Mouse (Mus musculus) lung, adult 18-20 months (tissue): ENCODE measurements around the gene Clec1a.
A peak's percentile ranks its signal among the peaks of the same experiment; 100 is the strongest.
"Not testable (repeated sequence)": the region's sequence is repeated elsewhere in the genome, so short reads cannot be mapped to it uniquely, and the experiment has no call there.

Source experiments
- DNase-seq, 2 experiments: peaks; one replicate each; pipeline ENCODE4 v3.0.0; 2022; ENCODE audit warnings: mixed read lengths in 2 of 2

Clec1a gene

DNA sequence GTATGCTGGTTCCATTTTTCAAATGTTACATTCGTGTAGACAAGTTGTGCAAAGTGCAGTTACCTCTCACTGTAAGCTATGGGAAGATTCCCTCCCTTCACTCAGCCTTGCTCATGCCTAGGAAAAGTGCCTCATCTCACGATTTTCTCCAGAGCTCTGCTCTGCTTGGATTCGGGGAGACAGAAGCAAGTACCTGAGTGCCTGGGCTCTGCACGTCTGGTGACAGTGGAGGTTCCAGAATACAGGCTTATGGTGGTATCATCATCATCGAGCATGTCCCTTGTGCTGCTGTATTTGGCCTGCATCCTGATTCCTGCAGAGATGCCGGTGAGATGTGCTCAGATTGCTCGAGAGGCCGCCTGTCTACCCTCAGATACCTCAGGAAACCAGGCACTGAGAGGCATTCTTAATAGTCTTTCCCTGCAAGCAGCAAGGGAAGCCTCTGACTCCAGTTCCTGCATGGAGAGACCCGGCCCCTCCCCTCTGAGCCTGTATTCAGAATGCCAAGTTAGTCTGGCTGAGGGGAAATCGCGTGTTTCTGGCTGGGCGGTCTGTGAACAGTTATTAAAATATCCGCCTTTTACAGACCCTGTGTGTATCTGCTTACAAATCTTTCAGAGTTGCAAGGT, at the start of gene Clec1a:
Gene Clec1a (minus strand): TSS at position 590 of the 629 bp plus-strand sequence.
- peak; percentile 62 to 67 for DNase-seq

GRCm38 (mm10) chr6:129499516-129499915, 47.7 kb upstream of the Clec1a start:
- not testable (repeated sequence) for DNase-seq

- DNase-seq: no peak
Observed at GRCm38 (mm10) chr6:129497345-129498218, 45.8 kb upstream of the Clec1a start.

DNA sequence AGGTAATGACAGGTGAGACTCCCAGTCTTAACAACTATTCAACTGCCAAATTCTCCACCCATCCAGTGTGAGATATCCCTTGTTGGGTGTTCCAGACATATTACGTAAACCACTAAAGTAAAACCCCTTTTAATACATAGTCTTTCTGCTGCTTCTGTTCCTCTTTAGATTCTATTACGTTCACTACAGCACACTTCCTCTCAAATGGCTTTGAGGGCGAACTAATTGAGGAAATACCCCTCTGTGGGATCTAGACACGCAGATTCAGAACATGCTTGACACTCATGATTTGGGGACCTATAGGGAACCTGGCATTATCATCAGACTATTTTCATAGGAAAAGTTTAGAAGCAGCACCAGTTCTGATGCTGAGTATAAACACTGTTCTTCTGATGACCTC, 43.1 kb upstream of the Clec1a start:
- no peak for DNase-seq

DNA sequence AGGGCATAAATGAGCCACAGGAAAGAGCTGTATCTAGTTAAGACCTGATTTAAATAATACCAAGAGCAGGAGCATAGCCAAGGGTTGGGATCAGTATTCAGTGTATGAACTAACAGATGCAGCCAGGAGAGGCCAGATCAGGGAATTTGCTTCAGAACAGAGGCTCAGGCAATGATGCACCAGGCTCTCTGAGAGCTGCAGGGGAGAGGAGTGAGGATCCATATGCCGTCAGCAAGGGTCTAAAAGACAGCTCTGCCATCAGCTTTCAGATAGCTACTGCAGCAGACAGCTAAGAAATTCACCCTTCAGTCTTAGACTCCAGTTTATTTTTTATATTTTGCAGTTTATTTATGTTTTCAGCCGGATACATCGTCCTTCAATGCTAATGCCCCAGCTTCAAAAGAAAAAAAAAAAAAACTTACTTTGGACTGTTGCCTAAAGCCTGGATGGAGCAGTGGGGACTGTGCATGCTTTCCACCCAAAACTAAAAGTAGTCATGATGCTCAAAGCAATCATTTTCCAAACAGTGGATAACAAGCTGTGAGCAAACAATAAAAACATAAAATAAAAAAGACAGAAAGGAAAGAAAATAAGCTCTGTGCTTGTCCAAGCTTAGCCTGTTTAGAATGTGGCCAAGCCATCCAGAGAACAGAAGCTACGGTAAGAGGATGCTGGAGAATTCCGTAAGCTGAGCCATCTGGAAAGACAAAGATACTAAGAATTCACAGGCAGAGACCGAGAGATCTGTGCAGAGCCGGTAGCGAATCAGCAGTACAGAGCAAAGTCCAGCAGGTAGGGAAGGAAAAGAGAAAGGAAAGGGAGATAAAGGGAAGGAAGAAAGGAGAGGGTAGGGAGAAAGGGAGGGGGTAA, 28.5 kb upstream of the Clec1a start:
- no peak for DNase-seq

DNA sequence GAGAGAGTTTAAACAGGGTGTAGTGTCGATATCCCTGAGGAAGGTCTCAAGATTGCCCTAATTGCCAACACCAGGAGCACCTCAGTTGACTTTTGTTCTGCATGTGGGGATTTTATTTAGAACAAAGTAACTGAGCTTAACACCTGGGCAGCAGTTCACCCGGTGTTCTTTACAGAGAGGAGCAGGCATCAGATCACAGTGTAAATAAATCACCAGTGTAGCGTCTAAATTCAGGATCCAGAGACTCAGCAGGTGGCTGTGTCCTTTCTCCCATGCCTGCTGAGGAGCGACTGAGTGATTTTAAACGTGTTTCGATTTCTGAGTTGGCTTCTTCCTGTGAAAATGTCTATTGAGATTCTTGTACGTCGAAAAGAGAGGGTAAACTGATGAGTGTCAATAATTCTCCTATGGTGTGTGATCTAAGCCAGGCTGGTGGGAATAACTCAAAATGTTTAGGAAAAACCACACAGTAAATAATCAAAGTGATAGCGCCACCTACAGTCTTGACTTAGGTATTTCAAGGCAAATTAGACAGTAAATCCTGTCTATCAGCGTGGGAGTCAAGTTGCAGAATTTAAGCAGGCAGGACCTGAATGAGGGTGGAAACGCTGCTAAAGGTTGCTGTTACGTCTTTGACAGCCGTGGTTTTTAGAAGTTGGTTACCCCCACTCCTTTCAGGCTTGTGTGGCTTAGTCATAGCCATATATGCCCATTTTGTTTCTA, 24.8 kb upstream of the Clec1a start:
- peak in 1 of 2 experiments; percentile 24 for DNase-seq

GRCm38 (mm10) chr6:129472627-129473026, 20.8 kb upstream of the Clec1a start:
- no peak for DNase-seq

- no peak for DNase-seq
Observed at GRCm38 (mm10) chr6:129471386-129471785, 19.6 kb upstream of the Clec1a start.

- DNase-seq: peak in 1 of 2 experiments; percentile 57
Observed at GRCm38 (mm10) chr6:129449743-129450142, 2.1 kb downstream of the Clec1a start.

DNA sequence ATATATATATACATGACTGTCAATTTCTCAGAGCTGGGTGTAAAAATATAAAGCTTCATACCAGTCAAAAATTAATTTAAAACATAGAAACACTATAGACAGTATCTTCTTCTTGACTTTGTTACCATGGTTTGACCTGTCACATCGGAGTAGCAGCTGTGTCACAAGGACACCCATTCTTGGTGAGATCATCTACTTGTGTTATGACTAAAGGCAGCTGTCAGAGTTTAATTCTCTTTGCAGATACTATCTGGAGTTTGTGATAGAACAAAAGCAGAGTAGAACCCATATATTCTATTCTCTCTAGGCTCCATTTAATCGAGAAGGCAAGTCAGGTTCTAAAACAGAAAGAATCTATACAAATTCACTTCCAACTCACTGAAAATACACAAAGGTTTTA, 13.8 kb downstream of the Clec1a start:
- DNase-seq: no peak

DNA sequence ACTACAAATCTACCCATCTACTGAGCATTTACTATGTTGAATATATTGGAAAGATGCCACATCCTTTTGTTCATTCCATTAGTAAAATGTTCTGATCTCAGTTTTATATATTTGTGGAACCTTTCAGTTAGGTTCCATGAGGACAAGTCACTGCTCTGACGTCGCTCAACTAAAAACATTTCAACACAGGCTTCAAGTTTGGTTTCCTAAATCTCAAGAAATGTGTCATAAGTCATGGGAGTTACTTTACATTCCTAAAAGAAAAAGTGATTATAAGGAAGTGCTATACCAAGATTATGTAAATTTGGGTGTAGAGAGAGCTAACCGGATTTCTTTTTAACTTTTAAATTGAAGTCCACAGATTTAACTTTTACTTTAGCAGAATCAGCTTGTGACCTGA, 15.8 kb downstream of the Clec1a start:
- DNase-seq: no peak

- DNase-seq: peak in 1 of 2 experiments; percentile 38
Observed at GRCm38 (mm10) chr6:129434239-129434638, 17.6 kb downstream of the Clec1a start.

DNA sequence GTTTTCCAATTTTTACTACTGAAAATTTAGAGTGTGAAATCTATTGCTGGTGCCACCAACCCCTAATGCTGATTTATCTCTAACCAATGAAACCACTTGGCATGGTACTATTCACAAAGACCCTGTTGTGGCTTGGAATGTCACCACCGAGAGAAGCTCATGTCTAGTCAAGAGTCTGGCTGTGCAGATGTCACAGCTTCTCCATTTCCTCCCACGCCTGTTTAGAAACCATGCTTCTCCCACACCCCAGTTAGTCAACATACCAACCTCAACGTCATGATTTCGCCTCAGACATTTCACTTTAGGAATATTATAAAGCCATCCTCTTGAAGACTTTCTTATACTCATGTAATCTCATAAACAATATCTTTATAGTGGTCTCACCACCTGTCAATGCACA, 24.5 kb downstream of the Clec1a start:
- peak; percentile 15 to 34 for DNase-seq

DNA sequence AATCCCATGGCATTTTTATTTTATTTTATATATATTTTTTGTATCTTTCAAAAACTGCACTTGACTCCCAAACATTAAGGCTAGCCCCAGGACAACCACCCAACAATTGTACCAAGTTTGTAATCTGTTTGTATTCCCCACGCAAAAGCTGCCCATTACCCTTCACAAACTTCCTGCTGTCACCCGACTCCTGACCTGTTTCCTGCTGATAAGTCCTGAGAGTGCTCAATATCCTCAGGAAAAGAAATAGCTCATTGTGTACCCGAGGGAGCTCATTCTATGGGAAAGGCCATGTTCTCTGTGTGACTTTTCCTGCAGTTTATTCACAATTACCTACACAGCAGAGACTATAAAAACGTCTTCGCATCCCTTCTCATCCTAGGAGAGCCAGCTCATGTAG, 26.0 kb downstream of the Clec1a start:
- DNase-seq: peak; percentile 77 to 82

DNA sequence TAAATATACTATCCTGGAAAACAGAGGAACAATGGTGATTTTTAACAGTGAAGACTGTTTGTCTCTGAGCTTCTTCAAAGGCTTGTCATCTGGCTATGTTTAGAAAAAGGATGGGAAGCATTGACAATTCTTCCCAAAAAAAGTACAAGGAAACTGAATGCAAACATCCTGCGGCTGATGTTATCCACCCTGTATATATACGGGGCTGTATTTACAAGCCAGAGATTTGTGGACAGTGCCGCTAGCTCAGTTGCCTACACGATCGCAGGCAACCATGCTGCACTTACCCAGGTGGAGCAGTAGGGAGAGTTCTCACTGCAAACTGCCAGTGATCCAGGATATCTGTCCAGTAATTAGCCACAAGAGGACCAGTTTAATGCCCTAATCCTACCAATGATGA, 26.6 kb downstream of the Clec1a start:
- DNase-seq: peak; percentile 15 to 50

GRCm38 (mm10) chr6:129423734-129424072, 28.1 kb downstream of the Clec1a start:
- peak; percentile 70 to 71 for DNase-seq

DNA sequence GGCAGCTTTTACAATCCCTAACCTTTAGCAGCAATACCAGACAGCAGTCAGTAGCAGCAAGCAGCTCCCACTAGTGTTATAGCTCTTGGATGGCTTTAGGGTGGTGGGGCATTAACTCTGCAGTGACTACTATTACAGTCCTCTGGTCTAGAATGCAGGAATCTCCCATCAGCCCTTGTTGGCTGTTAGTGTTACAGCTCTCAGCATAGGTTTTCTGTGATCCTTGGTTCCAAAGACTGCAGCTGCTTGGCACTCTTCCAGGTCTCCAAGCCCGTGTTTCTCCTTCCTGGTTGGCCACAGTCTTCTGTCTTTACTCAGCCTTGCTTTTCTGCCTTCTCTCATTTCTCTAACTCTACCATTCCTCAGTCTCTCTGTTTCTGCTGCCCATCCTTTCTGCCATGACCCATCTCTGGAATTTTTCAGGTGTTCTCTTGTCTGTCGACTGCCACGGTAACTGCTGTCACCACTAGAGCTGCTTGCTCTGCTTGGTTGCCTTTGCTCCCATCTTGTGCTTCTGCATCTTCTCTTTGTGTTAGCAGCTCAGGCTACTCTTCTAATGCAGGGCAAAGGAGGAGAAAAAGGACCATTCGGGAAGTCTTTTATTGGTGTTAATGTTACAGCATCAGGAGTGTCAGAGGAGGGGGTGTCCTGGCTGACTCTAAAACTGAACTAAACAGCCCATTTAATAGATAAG, 28.6 kb downstream of the Clec1a start:
- DNase-seq: no peak

DNA sequence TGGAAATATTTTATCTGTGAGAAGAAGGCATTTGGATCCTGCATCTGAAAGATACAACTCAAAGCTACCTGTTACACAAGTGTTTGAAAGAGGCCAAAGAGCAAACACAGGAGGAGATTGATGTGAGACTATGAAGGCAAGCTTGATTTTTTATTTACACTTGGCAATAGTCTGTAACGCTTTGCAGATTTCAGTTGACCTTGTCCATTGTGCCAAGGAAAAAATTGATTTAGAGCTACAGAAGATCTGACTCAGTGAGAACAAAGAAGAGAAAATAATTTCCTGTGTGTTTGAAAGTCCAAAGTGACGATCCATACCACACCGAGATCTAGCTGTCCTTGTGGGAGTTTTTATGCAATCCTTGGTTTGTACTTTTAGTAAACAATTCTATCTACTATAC, 29.5 kb downstream of the Clec1a start:
- no peak for DNase-seq

- DNase-seq: no peak
Observed at GRCm38 (mm10) chr6:129414177-129414576, 37.6 kb downstream of the Clec1a start.

DNA sequence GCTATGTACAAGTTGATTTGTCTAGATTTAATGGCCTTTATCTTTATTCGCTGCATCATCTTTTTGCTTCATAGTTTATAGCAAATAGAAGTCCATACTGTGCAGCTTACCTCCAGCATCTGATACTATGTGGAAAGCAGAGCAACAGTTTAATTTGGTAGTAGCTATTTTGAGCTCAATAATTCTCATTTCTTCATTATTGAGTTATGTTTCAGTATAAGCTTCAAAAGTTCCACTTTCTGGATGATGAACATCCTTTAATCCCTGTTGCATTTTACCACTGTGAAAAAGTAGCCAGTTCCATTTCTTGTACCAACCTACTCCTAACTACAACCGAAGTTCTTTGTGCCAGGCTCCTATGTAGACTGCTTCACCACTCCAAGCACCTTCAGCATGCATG, 43.2 kb downstream of the Clec1a start, which contains the start of gene Clec9a:
Gene Clec9a (plus strand): TSS at position 301 of the 400 bp plus-strand sequence.
- DNase-seq: no peak

DNA sequence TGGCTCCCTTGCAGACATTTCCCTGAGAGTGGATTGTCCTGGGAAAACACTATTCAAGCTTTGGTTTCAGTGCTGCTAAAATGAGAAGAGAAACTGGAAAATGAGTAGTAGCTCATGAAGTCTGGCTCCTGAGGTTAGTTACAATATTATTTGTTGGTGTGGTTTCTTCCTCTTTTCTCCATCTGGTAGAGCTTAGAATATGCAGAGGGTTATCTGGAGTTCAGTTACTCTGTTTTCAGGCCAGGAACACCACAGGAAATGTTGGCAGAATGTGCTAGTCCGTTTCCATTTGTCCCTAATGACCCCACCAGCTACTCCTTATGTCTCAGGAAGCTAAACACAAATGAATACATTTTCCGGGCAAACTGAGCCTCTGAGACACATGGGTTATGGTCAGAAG, 44.5 kb downstream of the Clec1a start:
- DNase-seq: no peak

DNA sequence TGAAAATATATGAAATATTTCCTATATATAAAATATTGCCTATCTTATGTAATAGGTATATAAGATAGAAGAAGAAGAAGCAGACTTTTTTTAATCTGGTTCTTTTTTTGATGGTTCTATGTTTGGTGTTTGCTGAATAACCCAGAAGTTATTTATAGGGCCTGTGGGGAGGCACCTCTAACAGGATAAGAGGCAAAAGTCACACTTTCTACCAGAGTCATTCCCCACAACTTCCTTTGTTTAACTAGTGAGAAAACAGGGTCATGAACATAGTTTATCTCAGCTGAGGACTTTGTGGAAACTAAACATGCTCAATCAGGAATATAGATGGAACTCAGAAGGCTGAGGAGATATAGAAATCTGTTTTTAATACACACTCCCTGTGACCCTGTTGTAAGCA, 45.8 kb downstream of the Clec1a start:
- no peak for DNase-seq
